ENCODE assay signal across 12 mouse cellular contexts in the genomic region with DNA sequence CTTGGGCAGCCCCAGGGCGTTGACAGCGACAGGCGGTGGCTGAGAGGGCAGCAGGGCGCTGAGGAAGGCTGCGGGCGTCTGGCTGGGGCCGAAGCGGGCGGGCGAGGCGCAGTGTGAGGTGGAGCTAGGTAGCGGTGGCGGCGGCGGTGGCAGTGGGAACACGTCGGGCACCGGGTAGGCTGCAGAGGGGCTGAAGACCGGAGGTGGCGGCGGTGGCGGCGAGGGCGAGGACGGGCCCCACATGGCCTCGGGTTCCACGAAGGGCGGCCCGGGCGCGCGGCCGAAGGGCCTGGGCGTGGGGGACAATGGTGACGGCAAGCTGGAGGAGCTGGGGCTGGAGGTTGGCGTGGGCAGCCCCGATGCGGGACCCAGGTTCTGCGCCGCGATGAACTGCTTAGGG.
A peak's percentile ranks its signal among the peaks of the same experiment; 100 is the strongest.
DNase-seq lines count a peak whose midpoint lies in the region; ATAC-seq and TF ChIP-seq lines count a peak whose summit lies in the region.
"Had no signal": no experiment of that assay in that cellular context is flagged by ENCODE, and none has a peak within 500 bp of the region (broad histone marks: within the 10 kb centered on the region; RNA-seq: fewer than 3 reads in every experiment).

No protein-coding gene starts in this region.

- DNase-seq in ES-E14 (ENCODE audit: low read depth, low spot score): no peak
- no peak for DNase-seq in stomach, postnatal 0 days (ENCODE audit: low spot score)
- DNase-seq: kidney, postnatal 4 days; right cerebral cortex, postnatal 25 days had no signal

- no peak overlapping the region for H3K4me2 ChIP-seq in intestine, postnatal 0 days (replicated peaks; ENCODE audit: low read depth)
- H3K4me2 ChIP-seq in intestine, embryonic 16.5 days (ENCODE audit: low read depth, low read length): no peak overlapping the region
- H3K4me2 ChIP-seq in hindbrain, embryonic 15.5 days: peak overlapping the region; percentile 47
- no peak overlapping the region for H3K4me2 ChIP-seq in stomach, postnatal 0 days (replicated peaks; ENCODE audit: low read depth)
- H3K4me2 ChIP-seq: heart, embryonic 13.5 days; stomach, embryonic 15.5 days had no signal

- in situ Hi-C loops in ES-E14 (cut with MboI; ENCODE audit: low sequenced_read_pairs in 2 of 2, unreplicated experiment in 2 of 2): loop anchor here in 1 of 2 experiments (25.0 kb wide), 1 partner anchor 513 kb away; no protein-coding TSS in a partner anchor

- no peaks in the 10 kb centered on the region for H3K4me1 ChIP-seq in intestine, postnatal 0 days (replicated peaks; ENCODE audit: control insufficient read depth, insufficient read depth, low read length)
- H3K4me1 ChIP-seq in intestine, embryonic 16.5 days (ENCODE audit: control insufficient read depth, insufficient read depth, low read length): no peaks in the 10 kb centered on the region
- H3K4me1 ChIP-seq in E14TG2a.4 (replicated peaks; ENCODE audit: low read depth, low read length): peaks cover 17% of the 10 kb centered on the region; the same call in 1 of the 2 replicates
- H3K4me1 ChIP-seq in ES-E14 (ENCODE audit: control insufficient read depth in 2 of 2, insufficient read depth in 2 of 2, low read length in 2 of 2, poor library complexity in 1 of 2): no peaks in the 10 kb centered on the region
- no peaks in the 10 kb centered on the region; the same call in 1 of the 2 replicates for H3K4me1 ChIP-seq in hindbrain, embryonic 15.5 days (replicated peaks)
- H3K4me1 ChIP-seq in stomach, postnatal 0 days (replicated peaks; ENCODE audit: control insufficient read depth, insufficient read depth): no peaks in the 10 kb centered on the region

- 88% methylated on average over 40 of the region's 41 CpGs for WGBS in intestine, postnatal 0 days
- WGBS in intestine, embryonic 16.5 days: 83% methylated on average over 41 of the region's 41 CpGs
- WGBS in hindbrain, embryonic 15.5 days: 60% methylated on average over 39 of the region's 41 CpGs
- WGBS in stomach, postnatal 0 days: 86% methylated on average over 41 of the region's 41 CpGs

- ATAC-seq in intestine, postnatal 0 days: 0 out of 2 replicates have a peak, but pooled peaks have one; percentile 22
- no peak for ATAC-seq in intestine, embryonic 16.5 days
- peak; percentile 58 for ATAC-seq in hindbrain, embryonic 15.5 days (ENCODE audit: low FRiP score, low read depth)
- no peak for ATAC-seq in activated CD4-positive, CD25-positive, alpha-beta regulatory T cell, adult 4 months
- ATAC-seq in stomach, postnatal 0 days (ENCODE audit: low FRiP score, low TSS enrichment): no peak; the same call in 1 of the 2 replicates

- no peaks in the 10 kb centered on the region for H3K27me3 ChIP-seq in intestine, postnatal 0 days (replicated peaks; ENCODE audit: control insufficient read depth, insufficient read depth, low read length)
- H3K27me3 ChIP-seq in intestine, embryonic 16.5 days (replicated peaks; ENCODE audit: control insufficient read depth, insufficient read depth, low read length): no peaks in the 10 kb centered on the region
- H3K27me3 ChIP-seq in E14TG2a.4 (ENCODE audit: insufficient read depth, low read length): peaks cover 39% of the 10 kb centered on the region
- no peaks in the 10 kb centered on the region for H3K27me3 ChIP-seq in hindbrain, embryonic 15.5 days
- H3K27me3 ChIP-seq in stomach, postnatal 0 days (ENCODE audit: control insufficient read depth, insufficient read depth, low read length): no peaks in the 10 kb centered on the region
- H3K27me3 ChIP-seq: heart, embryonic 13.5 days; stomach, embryonic 15.5 days had no signal

- peaks cover 38% of the 10 kb centered on the region for H3K36me3 ChIP-seq in intestine, postnatal 0 days (ENCODE audit: control insufficient read depth, insufficient read depth)
- H3K36me3 ChIP-seq in intestine, embryonic 16.5 days (ENCODE audit: control insufficient read depth, insufficient read depth, low read length): peaks cover 20% of the 10 kb centered on the region
- H3K36me3 ChIP-seq in E14TG2a.4 (ENCODE audit: insufficient read depth, low read length): no peaks in the 10 kb centered on the region
- H3K36me3 ChIP-seq in ES-E14 (ENCODE audit: control insufficient read depth, insufficient read depth, low read length, poor library complexity, severe bottlenecking): no peaks in the 10 kb centered on the region; the same call in 1 of the 2 replicates
- peaks cover 11% of the 10 kb centered on the region for H3K36me3 ChIP-seq in hindbrain, embryonic 15.5 days
- H3K36me3 ChIP-seq in stomach, postnatal 0 days (ENCODE audit: control insufficient read depth, insufficient read depth, low read length): peaks cover 16% of the 10 kb centered on the region
- H3K36me3 ChIP-seq: G1E had no signal

- H3K9ac ChIP-seq in intestine, postnatal 0 days (ENCODE audit: low read depth, low read length): no peak overlapping the region
- no peak overlapping the region for H3K9ac ChIP-seq in intestine, embryonic 16.5 days (ENCODE audit: low read depth, low read length)
- H3K9ac ChIP-seq in ES-E14 (ENCODE audit: insufficient read depth, low read depth, low read length, poor library complexity, severe bottlenecking): peak overlapping the region; percentile 69
- H3K9ac ChIP-seq in hindbrain, embryonic 15.5 days: no peak overlapping the region
- H3K9ac ChIP-seq in stomach, postnatal 0 days (ENCODE audit: low read length): no peak overlapping the region
- H3K9ac ChIP-seq: heart, embryonic 13.5 days; stomach, embryonic 15.5 days had no signal

- no peak overlapping the region for H3K27ac ChIP-seq in intestine, postnatal 0 days (ENCODE audit: low read depth, low read length)
- H3K27ac ChIP-seq in intestine, embryonic 16.5 days (ENCODE audit: low read length): no peak overlapping the region
- no peak overlapping the region for H3K27ac ChIP-seq in ES-E14 (ENCODE audit: insufficient read depth, low read depth, low read length, poor library complexity, severe bottlenecking)
- H3K27ac ChIP-seq in hindbrain, embryonic 15.5 days (replicated peaks): no peak overlapping the region
- H3K27ac ChIP-seq in stomach, postnatal 0 days (replicated peaks): no peak overlapping the region
- H3K27ac ChIP-seq: heart, embryonic 13.5 days; stomach, embryonic 15.5 days had no signal

- TF ChIP-seq EP300 in stomach, postnatal 0 days (optimal IDR thresholded peaks at IDR 0.05): no peak

- no peak for TF ChIP-seq CTCF in intestine, postnatal 0 days (IDR thresholded peaks at IDR 0.05; ENCODE audit: low read depth)
- TF ChIP-seq CTCF in E14TG2a.4 (conservative IDR thresholded peaks at IDR 0.05; ENCODE audit: low read length): no peak
- TF ChIP-seq CTCF in stomach, postnatal 0 days (IDR thresholded peaks at IDR 0.05; ENCODE audit: low read depth): no peak

- H3K4me3 ChIP-seq in intestine, postnatal 0 days (ENCODE audit: low read depth, low read length): no peak overlapping the region
- H3K4me3 ChIP-seq in intestine, embryonic 16.5 days (ENCODE audit: low read length): no peak overlapping the region
- H3K4me3 ChIP-seq in E14TG2a.4 (replicated peaks; ENCODE audit: low read length) (peak overlapping the region; percentile 83), ES-E14 (ENCODE audit: insufficient read depth in 1 of 2, low read depth in 1 of 2, low read length in 2 of 2, poor library complexity in 1 of 2, severe bottlenecking in 1 of 2) (peak overlapping the region; percentile 67 to 73)
- H3K4me3 ChIP-seq in hindbrain, embryonic 15.5 days: peak overlapping the region; percentile 28
- H3K4me3 ChIP-seq in stomach, postnatal 0 days (ENCODE audit: low read depth, low read length): no peak overlapping the region
- H3K4me3 ChIP-seq: heart, embryonic 13.5 days; stomach, embryonic 15.5 days had no signal

- 0 out of 2 replicates have a peak, but pooled peaks cover 2% of the 10 kb centered on the region for H3K9me3 ChIP-seq in intestine, postnatal 0 days (ENCODE audit: control insufficient read depth)
- peaks cover 17% of the 10 kb centered on the region for H3K9me3 ChIP-seq in intestine, embryonic 16.5 days (ENCODE audit: control insufficient read depth, low read length)
- H3K9me3 ChIP-seq in E14TG2a.4 (ENCODE audit: low read length): peaks cover 9% of the 10 kb centered on the region
- H3K9me3 ChIP-seq in ES-E14 (ENCODE audit: control insufficient read depth, insufficient read depth, low read depth, low read length): no peaks in the 10 kb centered on the region
- H3K9me3 ChIP-seq in hindbrain, embryonic 15.5 days: peaks cover 4% of the 10 kb centered on the region
- no peaks in the 10 kb centered on the region for H3K9me3 ChIP-seq in stomach, postnatal 0 days (ENCODE audit: control insufficient read depth, low read length)
- H3K9me3 ChIP-seq: stomach, embryonic 15.5 days had no signal

TF ChIP-seq in ES-E14, 5 proteins besides CTCF, POLR2A, EP300 and RAD21:
- TF ChIP-seq CHD2 (IDR thresholded peaks at IDR 0.05; ENCODE audit: low read depth, low read length) (no peak), ZNF384 (IDR thresholded peaks at IDR 0.05; ENCODE audit: low read depth, low read length) (no peak), HCFC1 (IDR thresholded peaks at IDR 0.05; ENCODE audit: borderline replicate concordance, insufficient read depth, low read length) (no peak), ZC3H11A (IDR thresholded peaks at IDR 0.05; ENCODE audit: borderline replicate concordance, low read depth, low read length) (no peak), MAFK (IDR thresholded peaks at IDR 0.05; ENCODE audit: insufficient read depth, low read depth, low read length) (no peak)

Comparison
In these comparisons a context has a peak if more than half of its experiments do, and no peak if none do; other contexts are left out.
1. ATAC-seq: peak in intestine, postnatal 0 days (single experiment) and hindbrain, embryonic 15.5 days (single experiment); none in intestine, embryonic 16.5 days (single experiment), activated CD4-positive, CD25-positive, alpha-beta regulatory T cell, adult 4 months (single experiment) and stomach, postnatal 0 days (single experiment).
2. H3K4me3 ChIP-seq: peak in E14TG2a.4 (single experiment), ES-E14 (2 of 2) and hindbrain, embryonic 15.5 days (single experiment); none in intestine, postnatal 0 days (single experiment), intestine, embryonic 16.5 days (single experiment) and stomach, postnatal 0 days (single experiment).